Mouse (Mus musculus) limb, embryonic 13.5 days (tissue): ENCODE measurements around the gene Kcnq2. TPM values are rescaled to one million over a fixed set of nuclear protein-coding genes. Genes with fewer than 3 reads are reported as not detected.

Experiments used
- ATAC-seq: fragments of 200-750 bp; cut with Nextera tagmentation; 2 replicates; pipeline ENCODE4 v1.8.0; 2017; ENCODE audit warnings: low read depth, moderate number of reproducible peaks, moderate TSS enrichment; ENCODE audit not compliant: low FRiP score
- H3K27ac ChIP-seq: fragments of 300-500 bp; sonication (generic); 2 replicates; pipeline ENCODE4 v1.5.1; 2015; ENCODE audit warnings: inconsistent platforms, mild to moderate bottlenecking, moderate library complexity
- H3K27me3 ChIP-seq: fragments of 300-500 bp; sonication (generic); 2 replicates; pipeline ENCODE4 v1.6.1; 2015; ENCODE audit warnings: mild to moderate bottlenecking, inconsistent platforms
- H3K36me3 ChIP-seq: fragments of 300-500 bp; sonication (generic); 2 replicates; pipeline ENCODE4 v1.6.1; 2015; ENCODE audit warnings: inconsistent platforms, mild to moderate bottlenecking, moderate library complexity
- H3K4me1 ChIP-seq: fragments of 300-500 bp; sonication (generic); 2 replicates; pipeline ENCODE4 v1.6.1; 2015; ENCODE audit warnings: inconsistent platforms
- H3K4me2 ChIP-seq: fragments of 300-500 bp; sonication (generic); replicated peaks from 2 replicates; pipeline ENCODE4 v1.6.1; 2015; ENCODE audit warnings: inconsistent platforms, mild to moderate bottlenecking, moderate library complexity
- H3K4me3 ChIP-seq: fragments of 300-500 bp; sonication (generic); 2 replicates; pipeline ENCODE4 v1.5.1; 2015; ENCODE audit warnings: moderate library complexity, mild to moderate bottlenecking, inconsistent platforms
- H3K9ac ChIP-seq: fragments of 300-500 bp; sonication (generic); 2 replicates; pipeline ENCODE4 v1.6.1; 2015; ENCODE audit warnings: mild to moderate bottlenecking, inconsistent platforms
- H3K9me3 ChIP-seq: fragments of 300-500 bp; sonication (generic); 2 replicates; pipeline ENCODE4 v1.6.1; 2016; ENCODE audit warnings: inconsistent platforms
- WGBS: fragments of 180-500 bp; shearing (Covaris S2); methylation state at CpG from one replicate; pipeline ENCODE4 v1.1.7; 2015; 5-methylcytosine and 5-hydroxymethylcytosine counted together
- polyA plus RNA-seq: library from polyadenylated mRNA; unstranded; fragments of >200 nt; fragmentation: Nextera tagmentation; extraction: Ambion mirVana; gene quantifications from 2 replicates; pipeline ENCODE4 v1.2.1, GENCODE M21; 2015

Gene Kcnq2
- polyA plus RNA-seq, 1 experiment from 2014 or later = 0.34 TPM

- no peak for ATAC-seq
- WGBS = 79% methylated on average over 2 of the region's 2 CpGs
Measured at GRCm38 (mm10) chr2:181144675-181145074, 9.6 kb upstream of the Kcnq2 start.

GRCm38 (mm10) chr2:181143509-181144276 lies 8.6 kb upstream of the Kcnq2 start:
- H3K27me3 ChIP-seq = peaks cover 56% of the 10 kb centered on the region
- H3K4me2 ChIP-seq = no peak overlapping the region
- H3K9me3 ChIP-seq = no peaks in the 10 kb centered on the region
- H3K9ac ChIP-seq = no peak overlapping the region
- peaks cover 16% of the 10 kb centered on the region for H3K4me1 ChIP-seq
- no peak overlapping the region for H3K4me3 ChIP-seq
- H3K27ac ChIP-seq = no peak overlapping the region
- H3K36me3 ChIP-seq = no peaks in the 10 kb centered on the region
- no peak for ATAC-seq
- WGBS = 56% methylated on average over 2 of the region's 2 CpGs

More at GRCm38 (mm10) chr2:181144675-181145074, 9.6 kb upstream of the Kcnq2 start:
- H3K27ac ChIP-seq = no peak overlapping the region
- H3K36me3 ChIP-seq = no peaks in the 10 kb centered on the region
- H3K4me1 ChIP-seq = peaks cover 16% of the 10 kb centered on the region
- H3K9me3 ChIP-seq = no peaks in the 10 kb centered on the region
- H3K9ac ChIP-seq = no peak overlapping the region
- no peak overlapping the region for H3K4me2 ChIP-seq
- no peak overlapping the region for H3K4me3 ChIP-seq
- H3K27me3 ChIP-seq = peaks cover 62% of the 10 kb centered on the region

GRCm38 (mm10) chr2:181142703-181143135 lies 7.6 kb upstream of the Kcnq2 start:
- Histone ChIP-seq H3K4me3 (no peak overlapping the region), H3K4me2 (no peak overlapping the region), H3K4me1 (peaks cover 7% of the 10 kb centered on the region), H3K27me3 (peaks cover 53% of the 10 kb centered on the region), H3K9me3 (no peaks in the 10 kb centered on the region), H3K9ac (no peak overlapping the region), H3K27ac (no peak overlapping the region), H3K36me3 (no peaks in the 10 kb centered on the region)
- whole genome bisulfite sequencing = 69% methylated on average over 8 of the region's 8 CpGs
- ATAC-seq = no peak

DNA sequence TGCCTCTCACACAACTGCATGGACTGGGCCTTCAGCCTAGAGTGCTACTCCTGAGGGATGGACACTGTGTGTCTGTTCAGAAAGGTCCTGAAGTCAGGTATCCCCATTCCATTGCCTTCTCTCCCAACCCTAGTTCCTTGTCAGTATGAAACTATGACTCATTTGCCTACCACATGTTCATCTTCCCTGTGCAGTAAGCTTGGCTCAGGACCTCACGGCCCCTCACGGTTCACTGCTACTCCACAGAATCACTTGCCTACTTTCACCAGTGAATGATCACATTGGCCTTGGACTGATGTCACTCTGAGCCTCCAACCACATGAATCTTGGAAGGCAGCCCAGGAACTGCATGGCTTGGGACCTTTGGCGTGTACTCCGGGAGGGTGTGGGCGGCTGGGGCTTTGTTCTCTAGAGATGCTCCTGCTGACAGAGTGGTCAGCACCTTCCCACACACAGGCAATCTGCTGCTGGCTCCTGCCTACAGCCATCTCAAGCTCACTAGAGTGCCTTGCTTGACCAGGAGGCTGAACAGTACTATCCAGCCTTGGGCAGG lies 4.6 kb upstream of the Kcnq2 start:
- peaks cover 5% of the 10 kb centered on the region for H3K4me1 ChIP-seq
- no peak overlapping the region for H3K9ac ChIP-seq
- H3K27ac ChIP-seq = no peak overlapping the region
- no peak overlapping the region for H3K4me3 ChIP-seq
- ATAC-seq = no peak
- whole genome bisulfite sequencing = 94% methylated on average over 5 of the region's 5 CpGs
- H3K4me2 ChIP-seq = no peak overlapping the region
- no peaks in the 10 kb centered on the region for H3K36me3 ChIP-seq
- no peaks in the 10 kb centered on the region for H3K9me3 ChIP-seq
- H3K27me3 ChIP-seq = peaks cover 56% of the 10 kb centered on the region

GRCm38 (mm10) chr2:181136934-181137333 lies 1.8 kb upstream of the Kcnq2 start:
- no peaks in the 10 kb centered on the region for H3K36me3 ChIP-seq
- H3K4me3 ChIP-seq = no peak overlapping the region
- H3K4me1 ChIP-seq = peaks cover 13% of the 10 kb centered on the region
- no peak overlapping the region for H3K9ac ChIP-seq
- no peak for ATAC-seq
- H3K4me2 ChIP-seq = no peak overlapping the region
- peaks cover 69% of the 10 kb centered on the region for H3K27me3 ChIP-seq
- WGBS = 2% methylated on average over 6 of the region's 6 CpGs
- no peak overlapping the region for H3K27ac ChIP-seq
- H3K9me3 ChIP-seq = no peaks in the 10 kb centered on the region

GRCm38 (mm10) chr2:181135446-181135818 lies 332 bp upstream of the Kcnq2 start:
- peak overlapping the region; percentile 50 for H3K4me3 ChIP-seq
- 5% methylated on average over 4 of the region's 4 CpGs for WGBS
- H3K9me3 ChIP-seq = no peaks in the 10 kb centered on the region
- H3K4me2 ChIP-seq = peak overlapping the region; percentile 77
- H3K9ac ChIP-seq = no peak overlapping the region
- no peaks in the 10 kb centered on the region for H3K36me3 ChIP-seq
- peaks cover 13% of the 10 kb centered on the region for H3K4me1 ChIP-seq
- ATAC-seq = no peak
- H3K27me3 ChIP-seq = peaks cover 81% of the 10 kb centered on the region
- no peak overlapping the region for H3K27ac ChIP-seq

DNA sequence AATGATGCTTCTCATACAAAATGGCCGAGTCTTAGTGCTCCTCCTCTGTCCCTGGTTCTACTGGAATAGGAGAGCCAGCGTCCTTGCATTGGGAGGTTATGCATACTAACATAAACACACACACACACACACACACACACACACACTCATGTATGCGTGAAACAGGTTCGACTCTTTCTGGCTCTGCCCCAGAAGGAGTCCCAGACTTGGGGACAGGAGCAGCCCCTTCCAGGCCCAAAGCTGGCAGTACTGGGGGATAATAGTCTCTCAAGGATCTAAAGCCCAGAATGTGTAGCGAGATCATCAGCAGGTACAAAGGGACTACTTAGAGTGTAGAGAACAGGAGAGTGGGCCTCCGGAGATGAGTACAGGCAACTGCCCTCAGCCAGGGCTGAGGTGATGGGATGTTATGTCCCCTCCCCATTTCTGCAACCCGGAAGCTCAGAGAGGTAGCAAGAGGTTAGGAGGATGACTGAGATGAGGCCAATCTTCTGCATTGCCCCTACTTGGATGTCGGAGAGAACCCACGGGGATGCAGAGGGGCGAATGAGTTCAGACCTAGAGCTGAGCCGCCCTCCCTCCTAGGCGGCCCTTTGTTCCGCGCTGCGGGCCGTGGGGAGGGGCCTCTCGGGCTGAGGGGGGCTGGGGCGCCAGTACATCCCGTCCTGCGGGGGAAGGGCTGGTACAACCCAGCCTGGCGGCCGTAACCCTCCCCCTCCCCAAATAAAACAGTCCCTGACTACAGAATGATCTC lies 1.1 kb downstream of the Kcnq2 start:
- Histone ChIP-seq H3K9me3 (no peaks in the 10 kb centered on the region), H3K4me1 (peaks cover 13% of the 10 kb centered on the region), H3K4me3 (peak overlapping the region; percentile 50), H3K9ac (no peak overlapping the region), H3K27me3 (peaks cover 81% of the 10 kb centered on the region), H3K36me3 (no peaks in the 10 kb centered on the region), H3K4me2 (peak overlapping the region; percentile 77), H3K27ac (no peak overlapping the region)
- WGBS = 10% methylated on average over 21 of the region's 22 CpGs
- no peak for ATAC-seq

GRCm38 (mm10) chr2:181130245-181130644 lies 4.9 kb downstream of the Kcnq2 start:
- no peak overlapping the region for H3K4me3 ChIP-seq
- WGBS = 69% methylated on average over 4 of the region's 4 CpGs
- ATAC-seq = no peak
- H3K4me1 ChIP-seq = peaks cover 13% of the 10 kb centered on the region
- no peak overlapping the region for H3K4me2 ChIP-seq
- no peak overlapping the region for H3K9ac ChIP-seq
- H3K36me3 ChIP-seq = no peaks in the 10 kb centered on the region
- H3K9me3 ChIP-seq = no peaks in the 10 kb centered on the region
- peaks cover 57% of the 10 kb centered on the region for H3K27me3 ChIP-seq
- H3K27ac ChIP-seq = no peak overlapping the region

GRCm38 (mm10) chr2:181128963-181129362 lies 6.1 kb downstream of the Kcnq2 start:
- WGBS = 80% methylated on average over 4 of the region's 4 CpGs
- Histone ChIP-seq H3K4me3 (no peak overlapping the region), H3K9me3 (no peaks in the 10 kb centered on the region), H3K4me1 (peaks cover under 1% of the 10 kb centered on the region; the same call in 1 of the 2 replicates), H3K9ac (no peak overlapping the region), H3K27me3 (peaks cover 44% of the 10 kb centered on the region), H3K36me3 (no peaks in the 10 kb centered on the region), H3K27ac (no peak overlapping the region), H3K4me2 (no peak overlapping the region)
- ATAC-seq = no peak

GRCm38 (mm10) chr2:181127786-181128185 lies 7.3 kb downstream of the Kcnq2 start:
- H3K9ac ChIP-seq = no peak overlapping the region
- 41% methylated on average over 3 of the region's 3 CpGs for WGBS

DNA sequence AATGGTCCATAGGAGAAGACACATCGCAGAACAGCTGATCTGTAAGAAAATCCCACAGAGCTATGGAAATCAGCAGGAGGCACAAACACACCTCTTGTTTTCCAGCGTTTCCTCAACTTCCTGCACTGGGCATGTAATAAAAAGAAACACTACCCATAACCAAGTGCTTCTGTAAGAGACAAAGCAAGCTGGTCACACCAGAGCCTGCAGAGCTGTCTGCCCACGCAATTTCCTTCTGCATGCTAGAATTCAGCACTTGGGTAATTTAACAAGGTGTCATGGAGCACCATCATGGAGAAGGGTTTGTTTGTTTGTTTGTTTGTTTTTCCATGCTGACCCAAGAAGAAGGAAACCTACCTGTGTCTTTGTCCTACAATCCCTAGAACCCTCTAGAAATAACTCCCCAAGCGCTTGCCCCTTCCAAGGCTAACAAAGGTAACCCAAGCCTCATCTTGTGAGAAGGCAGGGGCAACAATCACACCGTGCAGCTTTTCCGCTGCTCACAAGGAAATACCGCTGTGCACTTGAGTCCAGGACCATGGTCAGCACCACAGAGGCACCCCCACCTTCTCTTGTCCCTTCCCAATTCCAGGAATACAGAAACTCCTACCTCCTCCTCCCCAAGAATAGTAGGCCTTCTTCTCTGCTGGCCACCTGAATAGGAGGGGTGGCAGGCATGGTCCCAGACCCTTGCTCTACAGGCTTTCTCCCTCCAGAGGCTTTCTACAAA lies 9.2 kb downstream of the Kcnq2 start:
- 49% methylated on average over 7 of the region's 7 CpGs for WGBS
- Histone ChIP-seq H3K4me1 (no peaks in the 10 kb centered on the region), H3K27ac (no peak overlapping the region), H3K36me3 (no peaks in the 10 kb centered on the region), H3K4me3 (no peak overlapping the region), H3K9me3 (no peaks in the 10 kb centered on the region), H3K4me2 (no peak overlapping the region), H3K27me3 (peaks cover 18% of the 10 kb centered on the region; the same call in 1 of the 2 replicates), H3K9ac (no peak overlapping the region)
- ATAC-seq = no peak

More at GRCm38 (mm10) chr2:181127786-181128185, 7.3 kb downstream of the Kcnq2 start:
- Histone ChIP-seq H3K4me2 (no peak overlapping the region), H3K4me1 (no peaks in the 10 kb centered on the region), H3K27me3 (peaks cover 32% of the 10 kb centered on the region), H3K27ac (no peak overlapping the region), H3K4me3 (no peak overlapping the region), H3K36me3 (no peaks in the 10 kb centered on the region), H3K9me3 (no peaks in the 10 kb centered on the region)
- ATAC-seq = no peak

GRCm38 (mm10) chr2:181122642-181123041 lies 12.5 kb downstream of the Kcnq2 start:
- H3K4me3 ChIP-seq = no peak overlapping the region
- peaks cover 24% of the 10 kb centered on the region for H3K27me3 ChIP-seq
- no peaks in the 10 kb centered on the region for H3K4me1 ChIP-seq
- H3K9me3 ChIP-seq = no peaks in the 10 kb centered on the region
- no peak overlapping the region for H3K4me2 ChIP-seq
- no peak for ATAC-seq
- H3K9ac ChIP-seq = no peak overlapping the region
- no peaks in the 10 kb centered on the region for H3K36me3 ChIP-seq
- H3K27ac ChIP-seq = no peak overlapping the region
